Mouse (Mus musculus): Measurements from ENCODE around the gene Aars2.

DNA sequence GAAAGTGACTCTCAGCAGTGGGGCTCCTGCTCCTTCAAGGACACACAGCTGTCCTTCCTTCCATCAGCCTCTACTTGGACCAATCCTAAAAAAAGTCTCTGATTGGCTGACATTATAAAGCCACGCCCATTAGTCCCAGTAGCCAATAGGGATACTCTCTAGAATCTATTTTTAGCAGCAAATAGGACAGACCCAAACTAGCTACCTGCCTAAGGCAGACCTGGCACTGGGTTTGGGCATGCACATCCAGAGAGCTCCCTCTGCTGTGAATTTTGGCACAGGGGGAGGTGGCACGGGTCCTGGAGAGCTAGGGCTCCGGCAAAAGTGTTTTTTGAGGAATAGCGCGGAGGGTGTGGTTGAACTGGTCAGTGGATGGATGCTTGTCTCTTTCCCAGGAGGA lies 19.9 kb downstream of the Aars2 start:
- TF ChIP-seq CTCF (IDR thresholded peaks at IDR 0.05; ENCODE audit: low read depth): no peak
- no peak for TF ChIP-seq EP300 (IDR thresholded peaks at IDR 0.05; ENCODE audit: low read depth)
